ENCODE assay signal across 20 mouse cellular contexts in the genomic region with DNA sequence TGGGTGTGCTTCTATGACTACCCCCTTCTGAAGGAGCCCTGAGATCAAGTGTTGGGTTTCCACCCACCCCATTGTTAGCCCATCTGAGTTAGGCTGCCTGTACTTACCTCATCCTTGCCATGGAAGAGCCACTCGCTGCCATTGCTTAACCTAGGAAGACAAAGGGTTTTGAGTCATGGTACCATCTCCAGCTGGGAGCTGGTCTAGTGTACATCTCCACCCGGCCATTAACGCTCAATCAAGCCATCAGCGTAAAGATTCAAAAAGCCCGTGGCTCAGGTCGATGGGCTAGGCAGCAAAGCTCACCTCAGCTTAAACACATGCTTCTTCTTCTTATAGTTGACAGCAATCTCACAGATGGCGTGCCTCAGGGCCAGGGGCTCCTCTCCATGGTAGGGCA. TPM values are rescaled to one million over a fixed set of nuclear protein-coding genes. Genes with fewer than 3 reads are reported as not detected.
DNase-seq lines count a peak whose midpoint lies in the region; ATAC-seq and TF ChIP-seq lines count a peak whose summit lies in the region.
"Had no signal": no experiment of that assay in that cellular context is flagged by ENCODE, and none has a peak within 500 bp of the region (broad histone marks: within the 10 kb centered on the region; RNA-seq: fewer than 3 reads in every experiment).

No protein-coding gene starts in this region.

- TF ChIP-seq CTCF in cerebellum, adult 2 months (IDR thresholded peaks at IDR 0.05; ENCODE audit: borderline replicate concordance, insufficient read depth, low read depth, low read length) = no peak
- no peak for TF ChIP-seq CTCF in lung, postnatal 0 days (IDR thresholded peaks at IDR 0.05)

- H3K27me3 ChIP-seq in cerebellum, adult 2 months (ENCODE audit: control insufficient read depth, insufficient read depth, low read length) = no peaks in the 10 kb centered on the region
- no peaks in the 10 kb centered on the region for H3K27me3 ChIP-seq in heart, embryonic 12.5 days (replicated peaks)
- H3K27me3 ChIP-seq in limb, embryonic 14.5 days (ENCODE audit: control insufficient read depth, insufficient read depth, low read length) = no peaks in the 10 kb centered on the region
- no peaks in the 10 kb centered on the region for H3K27me3 ChIP-seq in limb, embryonic 10.5 days (ENCODE audit: low read depth, poor library complexity, severe bottlenecking)
- no peaks in the 10 kb centered on the region for H3K27me3 ChIP-seq in embryonic facial prominence, embryonic 10.5 days (replicated peaks; ENCODE audit: low read depth, poor library complexity, severe bottlenecking)
- no peaks in the 10 kb centered on the region for H3K27me3 ChIP-seq in lung, postnatal 0 days (replicated peaks; ENCODE audit: insufficient read depth, low read length)
- H3K27me3 ChIP-seq: embryonic facial prominence, embryonic 12.5 days; embryonic facial prominence, embryonic 15.5 days; forebrain, embryonic 12.5 days; heart, embryonic 13.5 days; Patski had no signal

- peaks cover 17% of the 10 kb centered on the region for H3K4me1 ChIP-seq in cerebellum, adult 2 months (ENCODE audit: control insufficient read depth, insufficient read depth, low read length)
- H3K4me1 ChIP-seq in heart, embryonic 12.5 days (replicated peaks) = peaks cover 20% of the 10 kb centered on the region
- H3K4me1 ChIP-seq in limb, embryonic 14.5 days (ENCODE audit: control insufficient read depth, insufficient read depth, low read length) = peaks cover 8% of the 10 kb centered on the region
- peaks cover 13% of the 10 kb centered on the region for H3K4me1 ChIP-seq in limb, embryonic 10.5 days
- peaks cover 24% of the 10 kb centered on the region for H3K4me1 ChIP-seq in embryonic facial prominence, embryonic 10.5 days
- peaks cover 3% of the 10 kb centered on the region; the same call in 1 of the 2 replicates for H3K4me1 ChIP-seq in lung, postnatal 0 days (ENCODE audit: insufficient read depth, low read depth, low read length)

- ATAC-seq in heart, embryonic 12.5 days (ENCODE audit: insufficient number of reproducible peaks, low FRiP score) = no peak
- no peak for ATAC-seq in limb, embryonic 14.5 days (ENCODE audit: low FRiP score, low read depth)
- no peak for ATAC-seq in lung, postnatal 0 days
- ATAC-seq: inflammation-experienced regulatory T-cells, adult 6 months; Patski had no signal

- no peaks in the 10 kb centered on the region; the same call in 1 of the 2 replicates for H3K9me3 ChIP-seq in heart, embryonic 12.5 days (replicated peaks)
- no peaks in the 10 kb centered on the region for H3K9me3 ChIP-seq in limb, embryonic 14.5 days (ENCODE audit: control insufficient read depth, low read length)
- no peaks in the 10 kb centered on the region for H3K9me3 ChIP-seq in limb, embryonic 10.5 days (replicated peaks)
- H3K9me3 ChIP-seq in embryonic facial prominence, embryonic 10.5 days = no peaks in the 10 kb centered on the region
- H3K9me3 ChIP-seq in lung, postnatal 0 days (ENCODE audit: low read length) = no peaks in the 10 kb centered on the region
- H3K9me3 ChIP-seq: embryonic facial prominence, embryonic 12.5 days; embryonic facial prominence, embryonic 15.5 days had no signal

- DNase-seq in cerebellum, adult 2 months = no peak
- DNase-seq in cerebellum, adult 9-10 months = no peak
- DNase-seq in heart, adult 9 months (ENCODE audit: low spot score in 2 of 2) = no peak
- DNase-seq in limb, embryonic 14.5 days (ENCODE audit: low spot score) = no peak
- no peak for DNase-seq in limb, embryonic 10.5 days (ENCODE audit: low spot score)
- DNase-seq in embryonic facial prominence, embryonic 10.5 days (ENCODE audit: low spot score) = no peak
- DNase-seq in lung, postnatal 0 days (ENCODE audit: low spot score) = no peak
- DNase-seq: cerebellum, adult 11 months; cerebellum, adult 8-10 months; gastrocnemius, postnatal 36 days had no signal

- no peak overlapping the region for H3K4me2 ChIP-seq in heart, embryonic 12.5 days
- no peak overlapping the region for H3K4me2 ChIP-seq in limb, embryonic 14.5 days (replicated peaks; ENCODE audit: low read depth, low read length, severe bottlenecking)
- H3K4me2 ChIP-seq in lung, postnatal 0 days (replicated peaks; ENCODE audit: low read depth, low read length) = no peak overlapping the region
- H3K4me2 ChIP-seq: embryonic facial prominence, embryonic 12.5 days; embryonic facial prominence, embryonic 15.5 days; forebrain, embryonic 12.5 days; heart, embryonic 13.5 days; hindbrain, embryonic 14.5 days had no signal

- TF ChIP-seq EP300 in lung, postnatal 0 days (IDR thresholded peaks at IDR 0.05) = no peak

- TF ChIP-seq POLR2A in cerebellum, adult 2 months (IDR thresholded peaks at IDR 0.05; ENCODE audit: borderline replicate concordance, insufficient read depth, low read length) = no peak
- TF ChIP-seq POLR2A in limb, embryonic 14.5 days (IDR thresholded peaks at IDR 0.05; ENCODE audit: borderline replicate concordance, extremely low read depth, insufficient read depth, insufficient read length) = no peak

- peaks cover 20% of the 10 kb centered on the region for H3K36me3 ChIP-seq in heart, embryonic 12.5 days
- H3K36me3 ChIP-seq in limb, embryonic 14.5 days (ENCODE audit: control insufficient read depth, insufficient read depth, low read length) = peaks cover 6% of the 10 kb centered on the region
- peaks cover 6% of the 10 kb centered on the region; the same call in 1 of the 2 replicates for H3K36me3 ChIP-seq in limb, embryonic 10.5 days
- H3K36me3 ChIP-seq in embryonic facial prominence, embryonic 10.5 days (replicated peaks) = 0 out of 2 replicates have a peak, but pooled peaks cover 3% of the 10 kb centered on the region
- H3K36me3 ChIP-seq in lung, postnatal 0 days (ENCODE audit: insufficient read depth, low read length) = no peaks in the 10 kb centered on the region
- H3K36me3 ChIP-seq: embryonic facial prominence, embryonic 12.5 days; forebrain, embryonic 12.5 days had no signal

- peak overlapping the region; percentile 42; the same call in 1 of the 2 replicates for H3K9ac ChIP-seq in heart, embryonic 12.5 days
- H3K9ac ChIP-seq in limb, embryonic 14.5 days (ENCODE audit: low read depth, low read length, severe bottlenecking) = no peak overlapping the region
- no peak overlapping the region for H3K9ac ChIP-seq in lung, postnatal 0 days (replicated peaks; ENCODE audit: low read depth)
- H3K9ac ChIP-seq: embryonic facial prominence, embryonic 12.5 days; embryonic facial prominence, embryonic 15.5 days; forebrain, embryonic 12.5 days; hindbrain, embryonic 14.5 days had no signal

- no peak overlapping the region for H3K4me3 ChIP-seq in cerebellum, adult 2 months (replicated peaks; ENCODE audit: insufficient read depth, low read depth, low read length)
- no peak overlapping the region for H3K4me3 ChIP-seq in heart, embryonic 12.5 days
- no peak overlapping the region for H3K4me3 ChIP-seq in limb, embryonic 14.5 days (replicated peaks; ENCODE audit: low read length)
- H3K4me3 ChIP-seq in limb, embryonic 10.5 days = no peak overlapping the region
- H3K4me3 ChIP-seq in embryonic facial prominence, embryonic 10.5 days = no peak overlapping the region
- H3K4me3 ChIP-seq in lung, postnatal 0 days (ENCODE audit: low read depth, low read length) = no peak overlapping the region
- H3K4me3 ChIP-seq: embryonic facial prominence, embryonic 12.5 days; embryonic facial prominence, embryonic 15.5 days; forebrain, embryonic 12.5 days; heart, adult 2 months; heart, embryonic 13.5 days had no signal

- WGBS in cerebellum, adult 2 months = 75% methylated on average over 7 of the region's 7 CpGs
- WGBS in heart, embryonic 12.5 days = 88% methylated on average over 7 of the region's 7 CpGs
- 89% methylated on average over 7 of the region's 7 CpGs for WGBS in limb, embryonic 14.5 days
- 89% methylated on average over 7 of the region's 7 CpGs for WGBS in limb, embryonic 10.5 days
- WGBS in embryonic facial prominence, embryonic 10.5 days = 89% methylated on average over 7 of the region's 7 CpGs
- 89% methylated on average over 7 of the region's 7 CpGs for WGBS in lung, postnatal 0 days

- 0 out of 2 replicates have a peak overlapping the region, but pooled peaks have one; percentile 3 for H3K27ac ChIP-seq in cerebellum, adult 2 months (ENCODE audit: insufficient read depth, low read length)
- H3K27ac ChIP-seq in heart, embryonic 12.5 days (ENCODE audit: poor library complexity, severe bottlenecking) = peak overlapping the region; percentile 20; the same call in 1 of the 2 replicates
- 0 out of 2 replicates have a peak overlapping the region, but pooled peaks have one; percentile 33 for H3K27ac ChIP-seq in limb, embryonic 14.5 days (replicated peaks; ENCODE audit: low read depth, low read length)
- H3K27ac ChIP-seq in limb, embryonic 10.5 days = no peak overlapping the region
- peak overlapping the region; percentile 63; the same call in 1 of the 2 replicates for H3K27ac ChIP-seq in embryonic facial prominence, embryonic 10.5 days (replicated peaks)
- no peak overlapping the region for H3K27ac ChIP-seq in lung, postnatal 0 days (ENCODE audit: low read length)
- H3K27ac ChIP-seq: embryonic facial prominence, embryonic 12.5 days; forebrain, embryonic 12.5 days; heart, adult 2 months; hindbrain, embryonic 14.5 days; hindbrain, postnatal 0 days had no signal

RNA-seq across cellular contexts. Expression of a gene that starts 52.8 kb away (rescaled TPM):
- polyA plus RNA-seq in cerebellum, adult 2 months (2012; rRNA removed) = 30.1 and 34.4 TPM in 2 replicates
- polyA plus RNA-seq in heart, embryonic 12.5 days (2016; fragmentation: Nextera tagmentation; extraction: Ambion mirVana) = 8.2 and 10.3 TPM in 2 replicates
- polyA plus RNA-seq in limb, embryonic 14.5 days (2012; rRNA removed) = 22.7 and 23.7 TPM in 2 replicates
- polyA plus RNA-seq in limb, embryonic 14.5 days (2014; fragmentation: Nextera tagmentation; extraction: Ambion mirVana) = 5.6 and 7.9 TPM in 2 replicates
- polyA plus RNA-seq in limb, embryonic 10.5 days (2016; fragmentation: Nextera tagmentation; extraction: Ambion mirVana) = 5.7 and 6.2 TPM in 2 replicates
- 3.3 and 3.9 TPM in 2 replicates for polyA plus RNA-seq in embryonic facial prominence, embryonic 10.5 days (2016; fragmentation: Nextera tagmentation; extraction: Ambion mirVana)
- polyA plus RNA-seq in lung, postnatal 0 days (2015; fragmentation: Nextera tagmentation; extraction: Ambion mirVana) = 2.1 and 2.9 TPM in 2 replicates

Comparison
In these comparisons a context has a peak if more than half of its experiments do, and no peak if none do; other contexts are left out.
1. H3K27ac ChIP-seq: peak in cerebellum, adult 2 months (single experiment), heart, embryonic 12.5 days (single experiment), limb, embryonic 14.5 days (single experiment) and embryonic facial prominence, embryonic 10.5 days (single experiment); none in limb, embryonic 10.5 days (single experiment) and lung, postnatal 0 days (single experiment).